Mouse (Mus musculus): ENCODE measurements around the gene Rnf40.

Rnf40 gene

DNA sequence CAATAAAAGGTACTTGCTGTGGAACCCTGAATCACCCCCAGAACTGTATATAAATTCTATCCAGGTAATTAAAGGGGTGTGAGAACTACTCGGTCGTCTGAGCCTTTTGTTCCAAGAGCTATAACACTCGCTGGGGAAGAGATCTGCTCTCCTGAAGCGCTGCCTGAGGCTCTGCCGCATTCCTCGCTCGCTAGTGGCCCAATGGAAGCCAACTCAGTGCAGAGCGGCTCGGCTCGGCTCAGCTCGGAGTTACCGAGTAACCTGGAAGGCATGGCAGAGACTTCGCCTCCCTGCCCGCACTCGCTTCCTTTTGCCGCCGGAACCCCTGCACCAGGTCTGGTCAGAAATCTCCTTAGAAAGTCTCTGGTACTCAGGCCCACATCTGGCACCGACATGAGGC is 63.5 kb downstream of the Rnf40 start:
- DNase-seq: peak; percentile 46

DNA sequence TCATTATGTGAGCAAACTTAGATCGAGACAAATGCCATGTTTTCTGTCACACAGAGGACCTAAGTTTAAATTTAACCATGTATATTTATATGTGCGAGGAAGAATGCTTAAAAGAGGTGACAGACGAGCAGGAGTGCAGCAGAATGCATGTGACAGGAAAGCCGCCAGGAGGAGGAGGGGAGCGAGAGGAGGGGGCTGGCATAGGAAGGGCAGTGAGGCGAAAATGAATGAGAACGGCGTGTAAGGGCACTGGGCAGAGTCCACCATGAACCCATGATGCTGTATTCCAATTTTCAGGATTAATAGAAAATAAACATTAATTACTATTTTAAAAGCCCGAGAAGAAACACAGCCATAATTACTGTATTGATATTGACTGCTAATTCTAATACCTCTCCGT is 65.8 kb downstream of the Rnf40 start:
- no peak for DNase-seq
